Mouse (Mus musculus): ENCODE data around the gene Eef1a2. TPM values are rescaled to one million over a fixed set of nuclear protein-coding genes. Genes with fewer than 3 reads are reported as not detected.
A peak's percentile ranks its signal among the peaks of the same experiment; 100 is the strongest.

Gene Eef1a2
- total and polyA plus RNA-seq, 3 experiments = not detected

GRCm38 (mm10) chr2:181146976-181147545, 9.8 kb downstream of the Eef1a2 start:
- H3K79me2 ChIP-seq (replicated peaks; ENCODE audit: control insufficient read depth, extremely low read depth, insufficient read depth, poor library complexity, severe bottlenecking) = no peaks in the 10 kb centered on the region
- H3K36me3 ChIP-seq (replicated peaks in 1 of 2; ENCODE audit: control insufficient read depth in 1 of 2, insufficient read depth in 1 of 2, low read length in 1 of 2) = no peaks in the 10 kb centered on the region
- H3K4me1 ChIP-seq (ENCODE audit: control insufficient read depth in 1 of 2, insufficient read depth in 2 of 2) = peaks cover 2 to 9% of the 10 kb centered on the region in 2 experiments; a peak in 3 of 4 replicates
- no peak for TF ChIP-seq MAZ (IDR thresholded peaks at IDR 0.05; ENCODE audit: low read depth, low read length)
- TF ChIP-seq MXI1 (IDR thresholded peaks at IDR 0.05; ENCODE audit: low read depth, low read length) = no peak
- no peak for TF ChIP-seq NRF1 (IDR thresholded peaks at IDR 0.05; ENCODE audit: low read depth, low read length)
- no peak for TF ChIP-seq HCFC1 (IDR thresholded peaks at IDR 0.05; ENCODE audit: low read depth, low read length)
- TF ChIP-seq POLR2AphosphoS2 (IDR thresholded peaks at IDR 0.05; ENCODE audit: low read depth, low read length) = no peak
- TF ChIP-seq MAX (IDR thresholded peaks at IDR 0.05; ENCODE audit: low read length) = no peak
- TF ChIP-seq IRF4 (IDR thresholded peaks at IDR 0.05; ENCODE audit: low read depth, low read length) = no peak
- TF ChIP-seq ZKSCAN1 (IDR thresholded peaks at IDR 0.05; ENCODE audit: borderline replicate concordance, low read depth, low read length) = no peak
- no peak for TF ChIP-seq NELFE (IDR thresholded peaks at IDR 0.05; ENCODE audit: low read depth, low read length)
- TF ChIP-seq MYC (IDR thresholded peaks at IDR 0.05; ENCODE audit: low read depth, low read length) = no peak
- TF ChIP-seq JUN (IDR thresholded peaks at IDR 0.05; ENCODE audit: insufficient read depth, low read depth, low read length) = no peak
- TF ChIP-seq ZNF384 (IDR thresholded peaks at IDR 0.05; ENCODE audit: low read depth, low read length) = no peak
- TF ChIP-seq CHD2 (IDR thresholded peaks at IDR 0.05; ENCODE audit: low read length) = no peak
- no peak for TF ChIP-seq RAD21 (IDR thresholded peaks at IDR 0.05; ENCODE audit: low read depth, low read length)
- no peak for TF ChIP-seq UBTF (IDR thresholded peaks at IDR 0.05; ENCODE audit: low read depth, low read length)
- no peak for TF ChIP-seq JUND (conservative IDR thresholded peaks at IDR 0.05; ENCODE audit: low read depth, low read length)
- no peak for TF ChIP-seq ELF1 (IDR thresholded peaks at IDR 0.05; ENCODE audit: low read depth, low read length)
- H3K27ac ChIP-seq (ENCODE audit: insufficient read depth, low read depth) = no peak overlapping the region
- H3K4me3 ChIP-seq (replicated peaks in 1 of 3; ENCODE audit: low read depth in 2 of 3, low read length in 2 of 3, poor library complexity in 1 of 3) = no peak overlapping the region
- in situ Hi-C loops (cut with MboI; ENCODE audit: low pct_ligation_motif_present, low pct_unique_long_range_greater_than_20kb, low sequenced_read_pairs) (no loop called here), dilution Hi-C loops (cut with MboI; ENCODE audit: extremely low pct_ligation_motif_present, extremely low pct_unique_long_range_greater_than_20kb, low sequenced_read_pairs) (no loop called here)
- H3K9ac ChIP-seq (ENCODE audit: insufficient read depth, low read depth) = no peak overlapping the region
- peak overlapping the region; percentile 92; the same call in 1 of the 2 replicates for H3K4me2 ChIP-seq (ENCODE audit: insufficient read depth, low read depth, poor library complexity, severe bottlenecking)
- H3K9me3 ChIP-seq (replicated peaks; ENCODE audit: low read length) = no peaks in the 10 kb centered on the region
- DNase-seq (ENCODE audit: extremely low read depth) = no peak
- H3K27me3 ChIP-seq (replicated peaks) = peaks cover 95% of the 10 kb centered on the region

DNA sequence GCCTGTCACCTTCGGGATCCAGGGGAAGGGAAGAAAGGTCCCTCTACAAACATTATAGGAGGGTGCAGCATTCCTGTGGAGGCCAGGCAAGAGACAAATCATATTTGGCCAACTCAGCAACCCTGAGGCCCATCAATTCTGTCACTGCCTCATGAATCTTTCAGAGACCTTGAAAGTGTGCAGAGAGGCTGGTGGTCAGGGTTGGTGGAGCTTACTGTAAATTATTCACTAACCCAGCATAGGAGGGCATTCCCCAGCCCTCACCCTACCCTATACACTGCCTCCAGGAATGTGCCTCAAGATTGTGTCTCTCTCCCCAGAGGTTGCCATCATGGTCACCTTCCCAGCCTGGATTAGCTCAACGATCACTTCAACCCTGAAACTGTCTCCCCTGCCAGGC, 12.1 kb downstream of the Eef1a2 start:
- dilution Hi-C loops (cut with MboI; ENCODE audit: extremely low pct_ligation_motif_present, extremely low pct_unique_long_range_greater_than_20kb, low sequenced_read_pairs) = no loop called here

More for the DNA sequence above, 12.1 kb downstream of the Eef1a2 start:
- peaks cover 1 to 9% of the 10 kb centered on the region in 2 experiments; a peak in 3 of 4 replicates for H3K4me1 ChIP-seq (ENCODE audit: control insufficient read depth in 1 of 2, insufficient read depth in 2 of 2)
- no peak overlapping the region for H3K27ac ChIP-seq (ENCODE audit: insufficient read depth, low read depth)
- H3K27me3 ChIP-seq (replicated peaks) = peaks cover 95% of the 10 kb centered on the region
- no peak overlapping the region for H3K9ac ChIP-seq (ENCODE audit: insufficient read depth, low read depth)
- no peaks in the 10 kb centered on the region for H3K9me3 ChIP-seq (replicated peaks; ENCODE audit: low read length)
- no peaks in the 10 kb centered on the region for H3K36me3 ChIP-seq (replicated peaks in 1 of 2; ENCODE audit: control insufficient read depth in 1 of 2, insufficient read depth in 1 of 2, low read length in 1 of 2)
- no peaks in the 10 kb centered on the region for H3K79me2 ChIP-seq (replicated peaks; ENCODE audit: control insufficient read depth, extremely low read depth, insufficient read depth, poor library complexity, severe bottlenecking)
- in situ Hi-C loops (cut with MboI; ENCODE audit: low pct_ligation_motif_present, low pct_unique_long_range_greater_than_20kb, low sequenced_read_pairs) = no loop called here
- H3K4me2 ChIP-seq (ENCODE audit: insufficient read depth, low read depth, poor library complexity, severe bottlenecking) = no peak overlapping the region
- no peak overlapping the region for H3K4me3 ChIP-seq (replicated peaks in 1 of 3; ENCODE audit: low read depth in 2 of 3, low read length in 2 of 3, poor library complexity in 1 of 3)
- TF ChIP-seq RCOR1 (conservative IDR thresholded peaks at IDR 0.05; ENCODE audit: low read depth, low read length) (no peak), KAT2A (IDR thresholded peaks at IDR 0.05; ENCODE audit: insufficient replicate concordance, low read length) (no peak), ZNF384 (IDR thresholded peaks at IDR 0.05; ENCODE audit: low read depth, low read length) (no peak), MXI1 (IDR thresholded peaks at IDR 0.05; ENCODE audit: low read depth, low read length) (no peak), UBTF (IDR thresholded peaks at IDR 0.05; ENCODE audit: low read depth, low read length) (no peak), JUN (IDR thresholded peaks at IDR 0.05; ENCODE audit: insufficient read depth, low read depth, low read length) (no peak), CTCF (conservative IDR thresholded peaks at IDR 0.05 in 1 of 2, IDR thresholded peaks at IDR 0.05 in 1 of 2; ENCODE audit: low read depth in 2 of 2, low read length in 2 of 2) (no peak), CHD2 (IDR thresholded peaks at IDR 0.05; ENCODE audit: low read length) (no peak), GABPA (IDR thresholded peaks at IDR 0.05; ENCODE audit: insufficient replicate concordance, low read depth, low read length) (no peak), TBP (conservative IDR thresholded peaks at IDR 0.05; ENCODE audit: low read depth, low read length) (no peak), MEF2A (IDR thresholded peaks at IDR 0.05; ENCODE audit: borderline replicate concordance, low read depth, low read length) (no peak), JUND (conservative IDR thresholded peaks at IDR 0.05; ENCODE audit: low read depth, low read length) (no peak)
- DNase-seq (ENCODE audit: extremely low read depth) = no peak

Data from CH12.LX (cell line).